Mouse (Mus musculus) layer of hippocampus, adult 8-10 months (tissue): Measurements from ENCODE around the gene Ube2o. TPM values are rescaled to one million over a fixed set of nuclear protein-coding genes. Genes with fewer than 3 reads are reported as not detected.

ENCODE experiments used
- DNase-seq, 2 experiments: peaks; one replicate each; pipeline ENCODE4 v3.0.0; 2022; ENCODE audit warnings: low spot score in 2 of 2
- total RNA-seq, 4 experiments: library from RNA; stranded (reverse); gene quantifications; 2 replicates each; pipeline ENCODE4 v1.2.4; 2022

The Ube2o gene
- total RNA-seq, 4 experiments from 2014 or later: 96.8 to 110 (median 98.8) TPM

- DNase-seq: no peak
These were observed 33.8 kb downstream of the Ube2o start for GRCm38 (mm10) chr11:116547296-116548060.

GRCm38 (mm10) chr11:116543110-116543509, 38.1 kb downstream of the Ube2o start:
- DNase-seq: no peak

DNA sequence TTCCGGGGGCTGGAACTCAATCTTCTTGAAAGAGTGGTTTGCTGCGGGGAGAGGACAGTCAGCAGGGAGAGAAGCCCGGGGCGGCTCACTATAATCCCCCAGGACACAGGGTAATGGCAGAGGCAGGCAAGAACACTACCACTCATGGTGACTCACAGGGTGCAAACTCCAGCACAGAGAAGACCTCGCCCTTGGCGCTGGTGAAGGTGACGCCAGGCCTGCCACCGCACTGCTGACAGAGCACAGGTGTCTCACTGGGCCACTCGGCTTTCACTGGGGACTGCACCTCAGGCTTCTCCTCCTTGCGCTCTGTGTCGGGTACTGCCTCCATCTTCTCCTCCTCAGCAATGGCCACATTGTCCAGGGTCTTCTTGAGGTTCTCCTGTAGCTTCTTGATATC, 40.1 kb downstream of the Ube2o start:
- no peak for DNase-seq

GRCm38 (mm10) chr11:116538142-116538735, 43.0 kb downstream of the Ube2o start:
- no peak for DNase-seq

- no peak for DNase-seq
These were observed 43.9 kb downstream of the Ube2o start for GRCm38 (mm10) chr11:116537388-116537787.

GRCm38 (mm10) chr11:116536685-116537084, 44.6 kb downstream of the Ube2o start:
- no peak for DNase-seq

DNA sequence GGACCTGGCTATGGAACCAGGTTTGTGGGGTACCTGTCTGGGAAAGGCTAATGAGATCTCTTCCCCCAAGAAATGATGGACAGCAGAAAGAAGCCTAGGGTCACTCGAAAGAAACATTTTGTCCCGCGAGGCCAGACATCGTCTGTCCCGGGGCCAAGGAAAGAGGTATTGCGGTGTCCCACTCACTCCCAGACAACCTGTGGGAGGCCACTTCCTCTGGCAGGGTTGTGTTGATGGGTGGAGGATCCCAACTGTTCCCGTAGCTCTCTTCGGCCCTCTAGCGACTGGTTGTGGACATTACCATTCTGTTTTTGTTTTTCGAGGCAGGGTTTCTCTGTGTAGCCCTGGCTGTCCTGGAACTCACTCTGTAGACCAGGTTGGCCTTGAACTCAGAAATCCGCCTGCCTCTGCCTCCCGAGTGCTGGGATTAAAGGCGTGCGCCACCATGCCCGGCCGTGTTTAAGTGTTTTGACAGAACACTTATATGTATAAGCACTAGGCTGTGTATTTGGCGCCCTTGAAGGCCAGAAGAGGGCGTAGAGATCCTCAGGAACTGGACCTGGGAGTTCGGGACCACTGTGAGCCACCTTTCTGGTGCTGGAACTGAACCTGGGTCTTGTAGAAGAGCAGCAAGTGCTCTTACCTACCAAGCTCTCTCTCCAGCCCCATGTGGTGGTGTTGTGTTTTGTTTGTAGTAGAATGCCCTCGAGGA, 46.9 kb downstream of the Ube2o start:
- peak in 1 of 2 experiments; percentile 69 for DNase-seq

DNA sequence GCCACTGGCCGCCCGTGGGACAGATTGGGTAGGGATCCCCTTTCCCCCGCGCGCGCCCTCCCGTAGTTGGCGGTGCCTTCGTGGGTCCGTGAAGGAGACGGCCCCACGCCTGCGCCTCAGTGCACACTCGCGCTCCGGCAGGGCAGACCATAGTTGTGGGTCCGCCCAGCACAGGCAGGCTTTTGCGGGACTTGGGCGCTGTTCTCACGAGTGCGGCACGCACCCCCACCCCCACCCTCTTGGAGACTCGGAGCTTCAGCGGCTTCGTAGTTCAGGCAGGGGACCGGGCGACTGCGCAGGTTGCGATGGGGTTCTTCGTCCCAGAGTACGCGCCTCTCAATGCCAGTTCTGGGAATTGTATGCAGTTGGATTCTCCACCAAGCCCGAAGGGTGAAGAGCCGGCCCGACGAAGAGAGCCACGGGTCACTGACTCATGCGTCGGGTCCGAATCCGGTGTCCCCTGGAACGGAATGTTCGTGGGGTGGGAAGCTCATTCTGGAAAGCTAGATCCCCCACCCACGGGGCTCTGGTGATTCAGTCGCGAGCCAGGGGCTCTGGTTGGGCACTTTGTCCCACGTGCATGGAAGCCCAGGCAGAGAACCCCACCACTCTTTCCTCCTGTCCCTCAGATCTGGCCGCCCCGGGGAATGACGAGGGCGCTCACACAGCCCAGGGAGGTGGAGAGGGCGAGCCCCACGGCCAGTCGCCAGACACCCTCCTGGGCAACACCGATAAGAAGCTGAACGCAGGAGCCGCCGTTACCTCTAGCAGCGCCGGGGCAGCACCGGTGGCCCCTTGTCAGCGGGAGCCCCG, 47.7 kb downstream of the Ube2o start:
- DNase-seq: no peak

- no peak for DNase-seq
These were observed 48.4 kb downstream of the Ube2o start for GRCm38 (mm10) chr11:116532810-116533338.

DNA sequence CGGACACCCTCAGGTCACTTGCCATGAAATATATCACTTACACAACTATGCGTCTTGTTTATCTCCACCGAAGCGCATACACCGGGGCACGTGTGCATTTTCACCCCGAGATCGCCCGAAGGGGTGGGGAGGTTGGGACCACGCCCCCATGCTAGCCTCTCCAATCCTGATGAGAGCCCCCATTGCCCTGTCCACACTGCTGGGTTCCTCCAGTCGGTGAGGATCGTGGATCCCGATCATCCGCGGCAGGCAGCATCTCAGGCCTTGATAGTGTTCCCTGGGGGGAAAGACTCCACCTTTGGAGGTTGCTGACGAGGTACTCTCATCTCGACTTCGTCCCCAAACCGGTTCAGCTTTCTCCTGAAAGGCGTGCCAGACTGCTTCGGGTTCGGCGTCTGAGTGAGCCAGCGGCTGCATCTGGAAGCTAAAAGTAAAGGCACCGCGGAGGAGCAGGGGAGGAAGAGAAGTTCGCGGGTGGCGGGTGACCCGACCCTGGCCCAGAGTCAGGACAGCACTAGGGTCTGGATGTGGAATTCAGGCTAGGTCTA, 48.9 kb downstream of the Ube2o start:
- no peak for DNase-seq

- no peak for DNase-seq
These were observed 49.7 kb downstream of the Ube2o start for GRCm38 (mm10) chr11:116531371-116532191.

GRCm38 (mm10) chr11:116530187-116531147, 50.8 kb downstream of the Ube2o start, which contains the start of gene Sphk1:
Gene Sphk1, plus strand, starts transcription at chr11:116530925.
- DNase-seq: no peak

DNA sequence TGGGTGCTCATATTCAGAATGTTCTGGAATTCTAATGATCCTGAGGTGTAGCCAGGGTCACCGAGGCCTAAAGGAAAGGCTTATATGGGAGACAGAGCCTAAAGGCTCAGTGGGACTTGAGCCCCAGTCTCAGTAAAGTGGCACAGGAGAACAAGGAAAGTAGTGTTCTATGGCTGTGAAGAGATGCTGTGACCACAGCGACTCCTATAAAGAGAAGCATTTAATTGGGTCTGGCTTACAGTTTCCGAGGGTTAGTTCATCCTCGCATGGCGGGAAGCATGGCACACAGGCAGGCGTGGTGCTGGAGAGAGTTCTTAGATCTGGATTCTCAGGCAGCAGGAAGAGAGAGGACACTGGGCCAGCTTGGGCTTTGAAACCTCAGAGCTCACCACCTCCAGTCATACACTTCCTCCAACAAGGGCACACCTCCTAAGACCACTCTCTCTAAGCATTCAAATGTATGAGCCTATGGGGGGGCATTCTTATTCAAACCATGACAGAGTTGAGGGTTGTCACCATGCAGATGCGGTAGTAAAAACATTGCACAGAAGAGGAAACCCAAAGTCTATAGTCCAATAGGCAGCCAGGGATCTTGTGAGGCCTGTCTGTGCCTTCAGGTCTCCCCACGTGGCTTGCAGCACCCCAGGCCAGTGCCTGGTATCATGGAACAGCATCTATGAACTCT, 52.5 kb downstream of the Ube2o start:
- no peak for DNase-seq

- DNase-seq: no peak
These were observed 57.5 kb downstream of the Ube2o start for GRCm38 (mm10) chr11:116523699-116524189.

- no peak for DNase-seq
These were observed 58.2 kb downstream of the Ube2o start for GRCm38 (mm10) chr11:116522886-116523698.

- no peak for DNase-seq
These were observed 59.2 kb downstream of the Ube2o start for GRCm38 (mm10) chr11:116522046-116522445.

GRCm38 (mm10) chr11:116521143-116521542, 60.1 kb downstream of the Ube2o start:
- DNase-seq: no peak
